Mouse (Mus musculus) limb, embryonic 15.5 days (tissue): ENCODE measurements at regions not wholly inside any gene's neighbourhood (a gene's known extent, or its start where the extent isn't known, plus 50 kb on each side); places are given as distances from the start of the nearest gene placed in this dataset.

Experiments used
- ATAC-seq: fragments of 200-750 bp; cut with Nextera tagmentation; 2 replicates; pipeline ENCODE4 v1.8.0; 2017; ENCODE audit warnings: low read depth, moderate TSS enrichment; ENCODE audit not compliant: insufficient number of reproducible peaks, low FRiP score, low TSS enrichment
- H3K27ac ChIP-seq: fragments of 300-500 bp; sonication (generic); 2 replicates; pipeline ENCODE4 v1.5.1; 2015; ENCODE audit warnings: moderate library complexity, mild to moderate bottlenecking, inconsistent platforms
- H3K27me3 ChIP-seq: fragments of 300-500 bp; sonication (generic); 2 replicates; pipeline ENCODE4 v1.6.1; 2015; ENCODE audit warnings: inconsistent platforms
- H3K36me3 ChIP-seq: fragments of 300-500 bp; sonication (generic); 2 replicates; pipeline ENCODE4 v1.6.1; 2015; ENCODE audit warnings: inconsistent platforms
- H3K4me1 ChIP-seq: fragments of 300-500 bp; sonication (generic); 2 replicates; pipeline ENCODE4 v1.6.1; 2015; ENCODE audit warnings: inconsistent platforms
- H3K4me2 ChIP-seq: fragments of 300-500 bp; sonication (generic); 2 replicates; pipeline ENCODE4 v1.6.1; 2015; ENCODE audit warnings: mild to moderate bottlenecking, inconsistent platforms
- H3K4me3 ChIP-seq: fragments of 300-500 bp; sonication (generic); 2 replicates; pipeline ENCODE4 v1.5.1; 2015; ENCODE audit warnings: mild to moderate bottlenecking, inconsistent platforms
- H3K9ac ChIP-seq: fragments of 300-500 bp; sonication (generic); 2 replicates; pipeline ENCODE4 v1.6.1; 2015; ENCODE audit warnings: inconsistent platforms
- H3K9me3 ChIP-seq: fragments of 300-500 bp; sonication (generic); 2 replicates; pipeline ENCODE4 v1.6.1; 2016; ENCODE audit warnings: inconsistent platforms
- WGBS: fragments of 180-500 bp; shearing (Covaris S2); methylation state at CpG from one replicate; pipeline ENCODE4 v1.1.7; 2015; 5-methylcytosine and 5-hydroxymethylcytosine counted together

- H3K27me3 ChIP-seq = no peaks in the 10 kb centered on the region
- H3K4me1 ChIP-seq = no peaks in the 10 kb centered on the region
- no peak overlapping the region for H3K27ac ChIP-seq
- no peaks in the 10 kb centered on the region for H3K36me3 ChIP-seq
- no peak for ATAC-seq
- 74% methylated on average over 4 of the region's 4 CpGs for WGBS
- H3K4me3 ChIP-seq = no peak overlapping the region
- H3K9me3 ChIP-seq = no peaks in the 10 kb centered on the region
- H3K4me2 ChIP-seq = no peak overlapping the region
- H3K9ac ChIP-seq = no peak overlapping the region
These were observed 484.8 kb downstream of the Pcdh17 start for GRCm38 (mm10) chr14:84928161-84928560.

GRCm38 (mm10) chr14:84934094-84934493 lies 490.7 kb downstream of the Pcdh17 start:
- Histone ChIP-seq H3K4me3 (no peak overlapping the region), H3K27ac (no peak overlapping the region), H3K27me3 (no peaks in the 10 kb centered on the region), H3K4me1 (no peaks in the 10 kb centered on the region), H3K9me3 (no peaks in the 10 kb centered on the region), H3K36me3 (no peaks in the 10 kb centered on the region), H3K4me2 (no peak overlapping the region), H3K9ac (no peak overlapping the region)
- 43% methylated on average over 3 of the region's 3 CpGs for WGBS
- ATAC-seq = no peak

GRCm38 (mm10) chr14:84955300-84955699 lies 511.9 kb downstream of the Pcdh17 start:
- H3K9me3 ChIP-seq = no peaks in the 10 kb centered on the region
- H3K4me1 ChIP-seq = no peaks in the 10 kb centered on the region
- no peaks in the 10 kb centered on the region for H3K27me3 ChIP-seq
- WGBS = 96% methylated on average over 1 of the region's 1 CpGs
- H3K4me2 ChIP-seq = no peak overlapping the region
- no peak for ATAC-seq
- no peaks in the 10 kb centered on the region for H3K36me3 ChIP-seq
- no peak overlapping the region for H3K27ac ChIP-seq
- no peak overlapping the region for H3K9ac ChIP-seq
- H3K4me3 ChIP-seq = no peak overlapping the region

- Histone ChIP-seq H3K27ac (no peak overlapping the region), H3K4me3 (no peak overlapping the region), H3K4me2 (no peak overlapping the region), H3K9me3 (no peaks in the 10 kb centered on the region), H3K9ac (no peak overlapping the region), H3K4me1 (no peaks in the 10 kb centered on the region), H3K36me3 (no peaks in the 10 kb centered on the region), H3K27me3 (no peaks in the 10 kb centered on the region)
- WGBS = 79% methylated on average over 4 of the region's 4 CpGs
- ATAC-seq = 0 out of 2 replicates have a peak, but pooled peaks have one; percentile 35
These were observed 544.4 kb downstream of the Pcdh17 start for GRCm38 (mm10) chr14:84987764-84988163.

GRCm38 (mm10) chr14:85012384-85012783 lies 569.0 kb downstream of the Pcdh17 start:
- H3K4me3 ChIP-seq = no peak overlapping the region
- no peaks in the 10 kb centered on the region for H3K27me3 ChIP-seq
- no peak for ATAC-seq
- no peak overlapping the region for H3K4me2 ChIP-seq
- H3K9ac ChIP-seq = no peak overlapping the region
- H3K36me3 ChIP-seq = no peaks in the 10 kb centered on the region
- no peaks in the 10 kb centered on the region for H3K9me3 ChIP-seq
- no peak overlapping the region for H3K27ac ChIP-seq
- H3K4me1 ChIP-seq = no peaks in the 10 kb centered on the region
